ENCODE assay signal across 8 mouse cellular contexts in genomic region chr1:42243458-42243855, GRCm38 (mm10).
DNase-seq lines count a peak whose midpoint lies in the region; ATAC-seq and TF ChIP-seq lines count a peak whose summit lies in the region.

No protein-coding gene starts in this region.

- no peak overlapping the region for H3K27ac ChIP-seq in liver, postnatal 0 days (ENCODE audit: low read depth)
- H3K27ac ChIP-seq in embryonic facial prominence, embryonic 13.5 days, result no peak overlapping the region
- H3K27ac ChIP-seq in stomach, embryonic 14.5 days (ENCODE audit: low read length), result no peak overlapping the region

- peak; percentile 88 for ATAC-seq in liver, postnatal 0 days
- no peak for ATAC-seq in embryonic facial prominence, embryonic 13.5 days (ENCODE audit: insufficient number of reproducible peaks, insufficient read depth, low FRiP score, low TSS enrichment, low read depth)
- ATAC-seq in stomach, embryonic 14.5 days (ENCODE audit: insufficient number of reproducible peaks, insufficient read depth, low FRiP score, low read depth), result 0 out of 2 replicates have a peak, but pooled peaks have one; percentile 65

- no peak overlapping the region for H3K9ac ChIP-seq in liver, postnatal 0 days (replicated peaks)
- no peak overlapping the region for H3K9ac ChIP-seq in embryonic facial prominence, embryonic 13.5 days
- H3K9ac ChIP-seq in stomach, embryonic 14.5 days (replicated peaks; ENCODE audit: low read depth, low read length), result no peak overlapping the region

- no peak for TF ChIP-seq CTCF in liver, postnatal 0 days (IDR thresholded peaks at IDR 0.05; ENCODE audit: low read depth)

- H3K4me1 ChIP-seq in liver, postnatal 0 days (ENCODE audit: insufficient read depth), result no peaks in the 10 kb centered on the region
- peaks cover 7% of the 10 kb centered on the region; the same call in 1 of the 2 replicates for H3K4me1 ChIP-seq in embryonic facial prominence, embryonic 13.5 days
- no peaks in the 10 kb centered on the region for H3K4me1 ChIP-seq in stomach, embryonic 14.5 days (ENCODE audit: control insufficient read depth, insufficient read depth, low read length)

- intact Hi-C loops in left cerebral cortex, postnatal 36 days (cut with DNase I), result no loop called here

- H3K36me3 ChIP-seq in liver, postnatal 0 days (replicated peaks; ENCODE audit: insufficient read depth, low read length), result no peaks in the 10 kb centered on the region
- H3K36me3 ChIP-seq in embryonic facial prominence, embryonic 13.5 days, result no peaks in the 10 kb centered on the region
- H3K36me3 ChIP-seq in stomach, embryonic 14.5 days (ENCODE audit: control insufficient read depth, insufficient read depth, low read length), result no peaks in the 10 kb centered on the region

- TF ChIP-seq EP300 in liver, postnatal 0 days (IDR thresholded peaks at IDR 0.05; ENCODE audit: low read depth), result no peak

- no peak for DNase-seq in liver, postnatal 0 days
- no peak for DNase-seq in liver
- peak; percentile 26 for DNase-seq in kidney, postnatal 10 days
- DNase-seq in layer of hippocampus, adult 8-10 months (ENCODE audit: low spot score in 2 of 2), result no peak
- no peak for DNase-seq in left cerebral cortex, postnatal 36 days (ENCODE audit: low spot score in 2 of 2)
- no peak for DNase-seq in spleen, postnatal 10 days (ENCODE audit: low spot score in 2 of 2)

- no peaks in the 10 kb centered on the region for H3K27me3 ChIP-seq in liver, postnatal 0 days (ENCODE audit: insufficient read depth, low read length)
- no peaks in the 10 kb centered on the region for H3K27me3 ChIP-seq in embryonic facial prominence, embryonic 13.5 days
- H3K27me3 ChIP-seq in stomach, embryonic 14.5 days (ENCODE audit: control insufficient read depth, insufficient read depth, low read length), result no peaks in the 10 kb centered on the region

- H3K4me3 ChIP-seq in liver, postnatal 0 days (ENCODE audit: low read depth, low read length), result no peak overlapping the region
- H3K4me3 ChIP-seq in embryonic facial prominence, embryonic 13.5 days, result peak overlapping the region; percentile 7; the same call in 1 of the 2 replicates
- H3K4me3 ChIP-seq in stomach, embryonic 14.5 days (ENCODE audit: low read depth, low read length), result no peak overlapping the region

- no peak overlapping the region for H3K4me2 ChIP-seq in liver, postnatal 0 days (ENCODE audit: low read depth, low read length)
- peak overlapping the region; percentile 43 for H3K4me2 ChIP-seq in embryonic facial prominence, embryonic 13.5 days
- no peak overlapping the region; the same call in 1 of the 2 replicates for H3K4me2 ChIP-seq in stomach, embryonic 14.5 days (replicated peaks; ENCODE audit: low read depth, low read length)

- H3K9me3 ChIP-seq in liver, postnatal 0 days (ENCODE audit: low read length), result no peaks in the 10 kb centered on the region
- no peaks in the 10 kb centered on the region for H3K9me3 ChIP-seq in embryonic facial prominence, embryonic 13.5 days
- H3K9me3 ChIP-seq in stomach, embryonic 14.5 days (ENCODE audit: control insufficient read depth, low read depth, low read length), result no peaks in the 10 kb centered on the region

- 21% methylated on average over 5 of the region's 5 CpGs for WGBS in liver, postnatal 0 days (ENCODE audit: insufficient replicate concordance)
- WGBS in embryonic facial prominence, embryonic 13.5 days, result 40% methylated on average over 5 of the region's 5 CpGs
- WGBS in stomach, embryonic 14.5 days, result 37% methylated on average over 5 of the region's 5 CpGs
